Mouse (Mus musculus) brown adipose tissue, adult 24 weeks (tissue): ENCODE data around the gene Elovl6. TPM values are rescaled to one million over a fixed set of nuclear protein-coding genes. Genes with fewer than 3 reads are reported as not detected.
A peak's percentile ranks its signal among the peaks of the same experiment; 100 is the strongest.

Experiments
- H3K27ac ChIP-seq: fragments of 200-500 bp; replicated peaks from 2 replicates; pipeline ENCODE4 v1.5.1; 2012; ENCODE audit warnings: low read depth, mild to moderate bottlenecking, low read length
- H3K4me1 ChIP-seq: fragments of 200-500 bp; 2 replicates; pipeline ENCODE4 v1.6.1; 2012; ENCODE audit warnings: low read length, mixed read lengths; ENCODE audit not compliant: control insufficient read depth, insufficient read depth, insufficient read length
- H3K4me3 ChIP-seq: fragments of 200-500 bp; 2 replicates; pipeline ENCODE4 v1.5.1; 2012; ENCODE audit warnings: low read depth, mild to moderate bottlenecking, low read length, moderate library complexity; ENCODE audit not compliant: insufficient read depth
- polyA plus RNA-seq: library from polyadenylated mRNA; stranded (reverse); fragments of >200 nt; gene quantifications from 2 replicates; pipeline ENCODE4 v1.2.4, GENCODE M21; 2012; ENCODE audit not compliant: missing spikeins, insufficient read depth, insufficient read length

Gene Elovl6
- 307 and 735 TPM in 2 replicates for polyA plus RNA-seq

DNA sequence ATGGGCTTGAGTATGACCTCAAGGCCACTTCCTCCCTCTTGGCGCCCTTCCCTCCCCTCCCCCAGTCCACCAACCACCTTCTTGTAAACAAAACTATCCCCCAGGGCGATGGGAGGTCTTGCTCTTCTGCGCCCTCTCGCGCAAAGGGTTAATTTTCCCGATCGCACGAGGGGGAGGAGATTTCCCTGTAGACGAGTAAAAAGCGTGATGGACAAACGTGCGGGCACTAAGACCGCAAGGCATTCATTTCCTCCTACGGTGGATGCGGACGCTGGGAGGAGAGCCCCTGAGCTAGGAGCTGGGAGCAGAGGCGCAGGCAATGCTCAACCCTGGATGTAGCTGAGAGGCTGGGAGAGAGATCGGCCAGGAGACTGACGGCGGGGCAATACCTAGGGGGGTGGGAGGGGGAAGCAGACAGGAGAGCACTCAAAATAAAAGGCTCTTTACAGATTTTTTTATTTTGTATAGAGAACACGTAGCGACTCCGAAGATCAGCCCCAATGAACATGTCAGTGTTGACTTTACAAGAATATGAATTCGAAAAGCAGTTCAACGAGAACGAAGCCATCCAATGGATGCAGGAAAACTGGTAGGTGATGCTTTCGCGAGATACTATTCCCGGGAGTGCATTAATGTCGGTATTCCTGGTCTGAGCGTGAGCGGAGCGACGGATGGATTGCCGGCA lies at the start of gene Elovl6:
Elovl6 (plus strand) TSS at position 176 of the 685 bp plus-strand sequence.
- Histone ChIP-seq H3K27ac (peak within 1 kb of the TSS; percentile 64), H3K4me1 (no peaks in the 10 kb centered on the region), H3K4me3 (peak within 1 kb of the TSS; percentile 87)

DNA sequence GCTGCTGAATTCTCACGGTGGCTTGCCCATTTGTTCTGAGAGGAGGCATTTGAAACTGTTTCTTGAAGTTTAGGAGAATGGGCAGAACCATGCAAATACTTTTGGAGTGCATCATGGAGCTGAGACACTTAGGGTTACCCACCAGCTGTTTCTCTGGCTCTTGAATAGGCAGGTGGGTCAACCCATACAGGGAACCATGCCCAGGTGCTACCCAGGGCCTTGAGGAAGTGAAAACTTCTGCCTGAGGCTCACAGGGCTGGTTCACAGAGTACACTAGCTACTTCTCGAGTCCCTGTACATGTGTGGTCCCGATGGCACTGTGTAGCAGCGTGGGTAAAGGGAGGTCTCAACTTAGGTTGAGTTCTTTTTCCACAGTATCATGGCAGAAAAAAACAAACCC lies 43.4 kb upstream of the Elovl6 start:
- Histone ChIP-seq H3K27ac (no peak overlapping the region), H3K4me3 (no peak overlapping the region), H3K4me1 (no peaks in the 10 kb centered on the region)

DNA sequence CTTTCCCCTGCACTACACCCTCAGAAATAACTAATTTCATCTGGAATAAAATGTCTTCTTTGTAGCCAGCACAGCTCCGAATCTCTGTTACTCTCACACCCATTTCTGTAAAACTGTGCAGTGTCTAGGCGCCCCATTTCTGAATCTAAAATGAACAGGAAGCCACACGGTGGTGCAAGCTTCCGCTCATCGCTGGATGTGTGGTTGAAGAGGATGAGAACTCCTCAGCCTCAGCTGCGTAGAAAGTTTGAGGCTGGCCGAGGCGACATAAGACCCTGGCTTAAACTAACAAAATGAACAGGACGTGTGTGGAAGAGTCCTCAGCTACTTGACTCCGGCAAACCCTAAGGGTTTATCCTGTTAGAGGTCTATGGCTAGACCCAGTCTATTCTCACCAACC lies 38.0 kb upstream of the Elovl6 start:
- H3K27ac ChIP-seq, result no peak overlapping the region
- no peaks in the 10 kb centered on the region for H3K4me1 ChIP-seq
- no peak overlapping the region for H3K4me3 ChIP-seq

DNA sequence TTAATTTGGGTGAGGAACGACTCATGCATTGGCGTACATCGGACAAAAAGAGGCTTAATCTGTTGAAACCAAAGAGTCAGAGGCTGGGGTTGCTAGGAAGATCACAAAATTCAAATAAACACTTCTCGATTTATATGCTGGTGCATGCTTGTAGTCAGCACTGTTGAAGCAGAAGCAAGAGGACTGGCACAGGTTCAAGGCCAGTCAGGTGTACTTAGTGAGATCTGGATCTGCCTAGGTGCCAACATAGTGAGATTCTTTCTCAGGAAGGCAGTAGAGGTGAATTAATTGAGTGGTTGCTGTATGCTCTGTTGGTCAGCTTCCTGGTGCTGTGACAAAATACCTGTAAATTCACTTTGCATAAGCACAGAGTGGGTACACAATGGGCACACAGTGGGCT lies 37.4 kb upstream of the Elovl6 start:
- Histone ChIP-seq H3K4me3 (no peak overlapping the region), H3K4me1 (no peaks in the 10 kb centered on the region), H3K27ac (no peak overlapping the region)

DNA sequence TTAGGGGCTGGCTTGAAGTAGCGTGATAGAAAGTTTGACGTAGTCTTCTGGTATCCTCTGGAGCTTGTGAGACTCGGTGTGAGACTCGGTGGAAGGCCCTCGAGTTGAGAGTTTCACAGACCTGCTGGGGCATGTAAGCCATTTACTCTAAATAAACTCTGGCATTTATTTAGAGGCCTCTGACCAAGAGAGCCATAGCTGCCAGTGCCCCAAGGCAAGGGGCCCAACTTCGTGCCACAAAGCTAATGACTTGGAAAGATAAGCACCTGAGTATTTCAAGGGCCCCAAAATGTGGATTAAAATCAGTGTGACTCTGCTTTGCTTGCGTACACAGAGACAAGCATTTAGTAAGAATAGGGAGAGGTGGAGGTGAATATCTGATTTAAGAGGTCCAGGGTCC lies 28.4 kb upstream of the Elovl6 start:
- Histone ChIP-seq H3K4me1 (no peaks in the 10 kb centered on the region), H3K27ac (no peak overlapping the region), H3K4me3 (no peak overlapping the region)

DNA sequence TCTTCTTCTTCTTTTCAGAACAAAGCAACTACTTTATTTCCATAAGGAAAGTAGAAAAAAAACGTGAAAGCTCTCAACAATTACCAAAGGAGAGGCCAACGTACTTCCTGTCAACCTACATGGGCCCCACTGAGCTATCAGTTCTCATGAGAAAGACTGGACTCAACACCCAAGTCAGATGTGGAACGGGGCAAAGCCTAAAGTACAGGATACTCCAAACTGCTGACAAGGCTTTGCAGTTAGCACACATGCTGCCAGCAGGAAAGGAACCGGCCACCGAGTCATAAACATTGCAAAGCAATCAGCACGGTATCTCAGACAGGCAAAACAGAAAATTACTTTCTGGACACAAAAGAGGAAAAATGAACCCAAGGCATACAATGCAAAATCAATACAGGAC lies 27.2 kb upstream of the Elovl6 start:
- Histone ChIP-seq H3K4me3 (no peak overlapping the region), H3K27ac (no peak overlapping the region), H3K4me1 (no peaks in the 10 kb centered on the region)

DNA sequence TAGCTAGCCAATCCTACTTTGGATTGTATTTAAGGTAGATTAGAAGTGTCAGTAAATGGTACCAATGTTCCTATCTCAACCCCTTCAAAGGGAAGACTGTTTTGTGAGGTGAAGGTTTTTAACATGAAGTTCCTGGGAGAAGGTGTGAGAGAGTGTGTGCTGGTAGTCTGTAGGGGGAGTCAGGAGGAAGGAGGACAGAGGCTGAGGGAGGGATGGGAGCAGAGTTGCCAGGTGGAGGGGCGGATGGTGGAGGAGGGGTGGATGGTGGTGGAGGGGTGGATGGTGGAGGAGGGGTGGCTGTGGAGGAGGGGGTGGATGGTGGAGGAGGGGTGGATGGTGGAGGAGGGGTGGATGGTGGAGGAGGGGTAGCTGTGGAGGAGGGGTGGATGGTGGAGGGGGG lies 24.4 kb upstream of the Elovl6 start:
- Histone ChIP-seq H3K4me3 (no peak overlapping the region), H3K4me1 (no peaks in the 10 kb centered on the region), H3K27ac (no peak overlapping the region)

DNA sequence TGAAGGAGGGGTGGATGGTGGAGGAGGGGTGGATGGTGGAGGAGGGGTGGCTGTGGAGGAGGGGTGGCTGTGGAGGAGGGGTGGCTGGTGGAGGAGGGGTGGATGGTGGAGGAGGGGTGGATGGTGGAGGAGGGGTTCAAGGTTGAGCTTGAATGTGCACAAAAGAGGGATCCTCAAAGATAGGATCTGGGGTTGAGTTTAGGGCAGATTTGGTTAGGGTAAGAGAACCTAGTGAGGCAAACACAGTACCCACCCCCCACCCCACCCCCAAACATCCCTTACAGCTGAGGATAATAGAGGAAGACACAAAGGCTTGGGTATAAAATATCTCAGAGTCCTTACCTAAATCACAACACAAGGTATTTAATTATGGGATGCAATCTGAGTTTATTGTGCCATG lies 23.6 kb upstream of the Elovl6 start:
- no peaks in the 10 kb centered on the region for H3K4me1 ChIP-seq
- H3K27ac ChIP-seq, result no peak overlapping the region
- H3K4me3 ChIP-seq, result no peak overlapping the region

DNA sequence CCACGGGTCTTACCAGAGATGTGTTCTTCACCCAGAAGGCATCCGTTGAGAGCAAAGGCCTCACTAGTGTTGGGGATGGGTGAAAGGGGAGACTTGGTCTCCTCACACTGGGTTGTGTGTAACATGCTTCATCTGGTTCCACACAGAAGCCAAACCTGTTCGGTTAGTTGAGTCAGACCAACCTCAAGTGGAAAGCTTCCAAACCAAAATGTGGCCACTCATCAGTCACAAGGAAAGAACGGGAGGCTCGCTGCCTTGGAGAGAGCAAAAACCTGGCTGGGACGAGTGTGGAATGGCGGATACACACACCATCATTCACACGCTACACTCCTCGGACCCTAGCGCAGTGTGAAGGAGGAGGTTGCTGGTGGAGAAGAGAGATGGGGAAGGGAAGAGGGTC lies 22.4 kb upstream of the Elovl6 start:
- H3K4me3 ChIP-seq, result no peak overlapping the region
- H3K4me1 ChIP-seq, result no peaks in the 10 kb centered on the region
- no peak overlapping the region for H3K27ac ChIP-seq

DNA sequence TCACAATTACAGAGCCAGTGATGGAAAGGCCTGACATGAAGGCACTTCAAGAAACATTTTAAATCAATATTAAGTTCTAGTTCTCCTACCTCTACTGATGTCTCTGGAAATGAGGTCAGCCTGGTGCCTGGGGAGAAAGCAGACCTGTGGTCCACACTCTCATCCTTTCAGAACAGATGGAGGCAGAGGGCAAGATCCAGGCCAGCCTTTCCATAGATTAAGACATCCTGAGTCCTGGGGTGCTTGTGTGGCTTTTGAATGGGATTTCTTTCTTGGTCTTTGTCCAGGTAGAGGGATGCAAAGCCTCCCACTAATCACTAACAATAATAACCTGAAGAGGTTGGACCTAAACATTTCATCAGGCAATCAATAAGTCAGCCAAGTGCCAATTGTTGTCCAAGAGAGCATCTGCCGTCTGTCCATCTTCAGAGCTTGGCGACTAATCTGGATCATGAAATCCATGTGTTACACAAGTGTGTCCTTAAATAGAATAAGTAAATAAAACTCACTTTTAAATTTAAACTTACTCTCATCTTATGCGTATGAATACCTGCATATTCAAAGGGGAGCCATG lies 16.2 kb upstream of the Elovl6 start:
- H3K4me3 ChIP-seq, result no peak overlapping the region
- no peak overlapping the region for H3K27ac ChIP-seq
- no peaks in the 10 kb centered on the region for H3K4me1 ChIP-seq

DNA sequence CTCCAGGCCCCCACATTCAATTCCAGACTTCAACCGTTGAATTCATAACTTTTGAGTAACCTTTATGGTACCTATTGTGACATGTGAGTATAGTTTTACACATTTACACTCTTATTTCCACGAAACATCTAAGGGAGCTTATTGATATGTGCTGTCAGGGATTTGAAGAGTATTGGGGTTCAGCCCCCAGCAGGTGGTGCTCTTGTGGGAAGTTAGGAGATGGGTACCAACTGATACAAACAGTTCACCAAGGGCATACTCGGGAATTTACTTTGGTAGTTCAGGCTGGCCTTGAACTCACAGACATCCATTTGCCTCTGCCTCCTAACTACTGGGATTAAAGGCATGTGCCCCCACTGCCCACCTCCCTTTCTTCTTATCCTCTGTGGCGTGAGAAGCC lies 11.7 kb upstream of the Elovl6 start:
- Histone ChIP-seq H3K4me3 (no peak overlapping the region), H3K27ac (no peak overlapping the region), H3K4me1 (no peaks in the 10 kb centered on the region)

DNA sequence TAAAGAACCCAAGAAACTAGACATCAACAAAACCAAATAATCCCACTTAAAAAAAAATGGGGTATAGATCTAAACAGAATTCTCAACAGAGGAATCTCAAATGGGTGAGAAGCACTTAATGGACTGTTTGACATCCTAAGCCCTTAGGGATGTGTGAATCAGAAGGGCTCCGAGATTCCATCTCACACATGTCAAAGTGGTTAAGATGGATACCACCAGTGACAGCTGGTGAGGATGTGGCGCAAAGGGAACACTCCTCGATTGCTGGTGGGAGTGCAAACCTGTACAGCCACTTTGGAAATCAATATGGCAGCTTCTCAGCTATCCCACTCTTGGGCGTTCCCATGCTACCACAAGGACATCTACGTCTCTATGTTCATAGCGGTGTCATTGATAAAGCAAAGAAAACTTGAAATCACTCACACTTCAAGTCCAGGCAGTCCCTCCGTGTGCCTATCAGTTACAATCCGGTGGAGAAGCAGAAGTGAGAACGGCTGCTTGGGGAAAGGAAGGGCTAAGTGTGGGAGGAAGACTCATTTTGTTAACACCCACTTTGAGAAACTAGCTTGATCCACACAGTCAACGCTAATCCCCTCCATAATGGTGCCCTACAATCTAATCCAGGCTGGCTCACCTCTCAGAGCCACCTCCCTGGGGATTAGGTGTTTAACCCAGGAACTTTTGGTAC lies 8.6 kb upstream of the Elovl6 start:
- no peak overlapping the region for H3K4me3 ChIP-seq
- H3K27ac ChIP-seq, result no peak overlapping the region
- no peaks in the 10 kb centered on the region for H3K4me1 ChIP-seq

DNA sequence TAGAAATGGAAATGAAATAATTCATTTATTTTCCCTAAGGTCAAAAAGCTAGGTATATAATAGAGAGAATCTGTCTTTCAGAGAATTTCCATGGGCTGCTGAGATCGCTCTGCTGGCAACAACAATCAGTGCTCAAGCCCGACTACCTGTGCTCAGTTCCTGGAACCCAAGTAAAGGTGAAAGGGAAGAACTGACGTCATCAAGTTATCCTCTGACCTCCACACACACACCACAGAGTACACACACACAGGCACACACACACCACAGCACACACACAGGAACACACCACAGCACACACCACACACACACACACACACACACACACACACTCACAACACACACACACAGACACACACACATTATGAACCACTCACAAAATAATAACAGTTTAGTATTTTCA lies 5.1 kb upstream of the Elovl6 start:
- H3K4me1 ChIP-seq, result no peaks in the 10 kb centered on the region
- no peak overlapping the region for H3K27ac ChIP-seq
- no peak overlapping the region for H3K4me3 ChIP-seq

DNA sequence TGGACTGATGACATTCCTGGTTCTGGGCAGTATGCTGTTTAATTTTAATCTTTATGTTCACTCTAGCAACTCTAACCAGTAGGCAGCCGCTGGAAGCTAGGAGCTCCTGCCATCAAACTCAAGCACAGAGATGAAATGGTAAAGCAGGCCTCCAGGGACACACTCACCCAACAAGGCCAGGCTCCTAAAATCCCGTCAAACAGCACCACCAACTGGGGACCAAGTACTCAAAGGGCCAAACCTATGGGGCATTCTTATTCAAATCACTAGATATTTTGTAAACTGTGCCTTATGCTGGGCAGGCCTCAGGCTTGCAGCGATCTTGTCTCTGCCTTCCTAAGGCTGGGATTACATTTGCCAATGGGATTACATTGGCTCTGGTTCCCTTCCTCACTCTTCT lies 2.8 kb upstream of the Elovl6 start:
- Histone ChIP-seq H3K4me1 (no peaks in the 10 kb centered on the region), H3K27ac (no peak overlapping the region), H3K4me3 (no peak overlapping the region)

DNA sequence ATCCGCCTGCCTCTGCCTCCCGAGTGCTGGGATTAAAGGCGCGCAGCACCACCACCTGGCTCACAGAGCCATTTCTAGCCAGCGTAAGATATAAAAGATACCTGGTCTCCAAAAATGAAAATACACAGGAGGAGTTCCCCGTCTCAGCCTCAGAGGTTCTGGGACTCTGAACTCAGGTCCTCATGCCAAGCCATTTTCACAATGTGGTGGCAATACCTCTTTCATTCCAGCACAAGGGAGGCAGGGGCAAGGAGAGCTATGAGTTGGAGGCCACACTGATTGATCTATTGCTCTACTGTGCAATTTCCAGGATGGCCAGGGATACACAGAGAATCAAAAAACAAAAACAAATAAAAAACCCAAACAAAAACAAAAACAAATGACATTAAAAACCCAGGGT lies 1.7 kb upstream of the Elovl6 start:
- no peaks in the 10 kb centered on the region for H3K4me1 ChIP-seq
- no peak overlapping the region for H3K27ac ChIP-seq
- no peak overlapping the region for H3K4me3 ChIP-seq
